Mouse (Mus musculus) mature B cell (primary cell): ENCODE measurements around the gene Car9.

Source experiments
- in situ Hi-C: fragments of 300-500 bp; cut with MboI; formaldehyde crosslinking; loops from 2 replicates; pipeline ENCODE4 v1.14.3; 2019

The Car9 gene

GRCm38 (mm10) chr4:43561997-43562768 lies 55.4 kb downstream of the Car9 start, which contains the start of the genes Creb3 and Tln1:
TSS of gene Creb3 (plus strand) at chr4:43562332.
TSS of gene Tln1 (minus strand) at chr4:43562691.
- in situ Hi-C loops, result loop anchor here (25.0 kb wide), 1 partner anchor 125 kb away; the partner anchor contains the start of genes Fam166b and Tesk1

GRCm38 (mm10) chr4:43562769-43563600 lies 56.2 kb downstream of the Car9 start:
- in situ Hi-C loops, result loop anchor here (25.0 kb wide), 1 partner anchor 126 kb away; the partner anchor contains the start of genes Fam166b and Tesk1
